Mouse (Mus musculus): ENCODE data around the gene Gabrb3. TPM values are rescaled to one million over a fixed set of nuclear protein-coding genes. Genes with fewer than 3 reads are reported as not detected.

Gabrb3 gene
- not detected in 2 replicates for polyA plus RNA-seq (2012; ENCODE audit: insufficient read depth, low replicate concordance)

DNA sequence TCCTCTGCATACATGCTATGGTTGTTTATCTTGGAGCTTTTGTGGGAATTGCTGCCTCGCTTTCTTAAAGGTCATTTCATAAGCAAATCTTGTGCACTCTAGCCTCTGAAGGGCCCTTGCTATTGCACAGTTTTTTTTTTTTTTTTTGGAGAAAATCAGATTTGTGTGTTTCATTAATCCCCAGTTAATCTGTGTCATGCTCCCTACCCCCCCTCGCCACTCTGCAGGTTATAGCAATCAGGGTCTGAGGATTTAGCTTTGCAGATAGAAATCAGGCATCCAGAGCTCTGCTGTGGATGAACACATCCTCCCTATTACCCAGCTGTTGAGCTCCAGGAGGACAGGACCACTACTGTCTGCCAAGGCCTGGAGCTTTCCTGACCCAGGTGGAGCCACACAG is at the start of gene Gabrb3:
Gene Gabrb3 (plus strand): TSS at position 301 of the 400 bp plus-strand sequence.
- no peaks in the 10 kb centered on the region for H3K27me3 ChIP-seq (replicated peaks)
- TF ChIP-seq FLI1 (IDR thresholded peaks at IDR 0.05; ENCODE audit: low read length) (no peak), GATA1 (IDR thresholded peaks at IDR 0.05; ENCODE audit: borderline replicate concordance, low read length) (no peak)
- H3K4me3 ChIP-seq (replicated peaks), result no peak within 1 kb of the TSS
- H3K4me1 ChIP-seq, result no peaks in the 10 kb centered on the region
- H3K9me3 ChIP-seq, result peaks cover 6% of the 10 kb centered on the region; the same call in 1 of the 2 replicates
- no peaks in the 10 kb centered on the region for H3K36me3 ChIP-seq (replicated peaks; ENCODE audit: low read length)

DNA sequence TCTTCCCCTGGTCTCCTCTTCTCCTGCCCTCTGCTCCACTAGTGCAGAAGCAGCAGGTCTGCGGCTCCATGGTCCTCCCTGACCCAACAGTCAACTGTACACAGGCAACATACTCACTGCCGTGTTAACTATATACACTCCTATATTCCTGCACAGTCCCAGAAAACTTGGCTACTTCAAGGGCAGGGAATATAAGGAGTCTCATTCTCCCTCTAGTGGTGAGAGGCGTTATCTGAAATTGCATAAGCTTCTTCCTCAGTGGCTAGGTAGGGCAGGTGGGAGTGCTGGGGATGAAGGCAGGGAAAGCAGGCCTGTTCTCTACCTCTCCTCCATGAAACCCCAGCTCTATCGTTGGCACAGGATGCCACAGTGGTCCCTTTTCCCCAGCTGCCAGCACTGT is 35.4 kb upstream of the Gabrb3 start:
- Histone ChIP-seq H3K36me3 (replicated peaks; ENCODE audit: low read length) (no peaks in the 10 kb centered on the region), H3K4me1 (no peaks in the 10 kb centered on the region), H3K4me3 (replicated peaks) (no peak overlapping the region), H3K27me3 (replicated peaks) (peaks cover 19% of the 10 kb centered on the region), H3K9me3 (peaks cover 2% of the 10 kb centered on the region; the same call in 1 of the 2 replicates)
- TF ChIP-seq GATA1 (IDR thresholded peaks at IDR 0.05; ENCODE audit: borderline replicate concordance, low read length) (no peak), FLI1 (IDR thresholded peaks at IDR 0.05; ENCODE audit: low read length) (no peak)

DNA sequence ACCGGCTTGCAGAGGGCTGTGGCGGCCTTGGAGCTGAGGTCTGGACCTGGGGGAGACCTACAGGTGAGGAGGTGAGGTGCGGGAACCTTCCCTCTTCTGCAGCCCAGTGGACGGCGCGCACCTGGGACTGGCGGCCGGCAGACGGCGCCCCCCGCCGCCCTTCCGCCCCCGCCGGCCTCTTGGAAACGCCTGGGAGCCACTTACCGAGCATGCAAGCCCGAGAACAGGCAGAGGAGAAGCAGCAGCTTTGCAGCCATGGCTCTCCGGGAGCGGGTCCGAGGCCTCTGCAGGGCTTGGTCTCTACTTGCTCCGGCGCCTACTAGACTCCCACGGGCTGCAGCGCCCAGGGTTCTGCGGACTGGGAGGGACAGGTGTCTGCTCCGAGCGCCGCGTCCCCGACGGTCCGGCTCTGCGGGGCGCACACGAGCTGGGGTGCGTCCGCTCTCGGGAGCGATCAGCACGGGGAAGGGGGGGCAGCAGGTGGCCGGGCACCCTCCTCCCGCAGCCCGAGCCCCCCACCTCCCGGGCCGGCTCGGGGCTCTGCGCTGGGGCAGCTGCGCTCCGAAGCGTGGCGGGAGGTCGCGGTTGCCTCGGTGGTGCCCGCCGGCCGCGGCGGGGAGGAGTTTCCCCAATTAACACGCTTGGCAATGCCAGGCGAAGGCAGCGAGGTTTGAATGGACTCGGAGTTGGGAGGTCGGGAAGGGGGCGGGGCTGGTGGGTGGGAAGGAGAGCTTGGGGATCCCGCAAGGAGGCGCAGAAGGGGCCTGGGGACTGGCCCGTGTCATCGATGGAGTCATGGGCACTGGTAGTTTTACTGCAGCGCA is 32.8 kb upstream of the Gabrb3 start, which contains the start of gene Gabrg3:
Gene Gabrg3 (minus strand): TSS at position 672 of the 824 bp plus-strand sequence.
- peak within 1 kb of the TSS; percentile 56 for H3K4me3 ChIP-seq (replicated peaks)
- no peaks in the 10 kb centered on the region for H3K36me3 ChIP-seq (replicated peaks; ENCODE audit: low read length)
- TF ChIP-seq GATA1 (IDR thresholded peaks at IDR 0.05; ENCODE audit: borderline replicate concordance, low read length) (no peak), FLI1 (IDR thresholded peaks at IDR 0.05; ENCODE audit: low read length) (no peak)
- H3K4me1 ChIP-seq, result no peaks in the 10 kb centered on the region
- peaks cover 19% of the 10 kb centered on the region for H3K27me3 ChIP-seq (replicated peaks)
- H3K9me3 ChIP-seq, result peaks cover 2% of the 10 kb centered on the region; the same call in 1 of the 2 replicates

DNA sequence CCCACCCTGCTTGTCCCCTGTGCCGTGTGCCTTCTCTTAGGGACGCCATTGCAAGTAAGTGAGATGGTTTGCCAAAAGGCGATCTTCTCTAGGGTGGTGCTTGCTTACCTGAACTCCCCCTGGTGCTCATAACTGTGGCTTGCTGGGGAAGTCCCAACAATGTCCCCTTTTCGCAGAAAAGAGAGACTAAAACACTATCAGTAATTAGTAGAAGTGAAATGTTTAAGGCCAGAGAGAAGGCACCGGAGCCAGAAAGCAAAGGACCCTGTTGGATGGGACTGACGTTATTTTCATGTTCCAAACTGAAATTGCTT is 32.2 kb upstream of the Gabrb3 start:
- TF ChIP-seq FLI1 (IDR thresholded peaks at IDR 0.05; ENCODE audit: low read length) (no peak), GATA1 (IDR thresholded peaks at IDR 0.05; ENCODE audit: borderline replicate concordance, low read length) (no peak)
- no peaks in the 10 kb centered on the region for H3K4me1 ChIP-seq
- H3K27me3 ChIP-seq (replicated peaks), result peaks cover 19% of the 10 kb centered on the region
- no peaks in the 10 kb centered on the region for H3K36me3 ChIP-seq (replicated peaks; ENCODE audit: low read length)
- peak overlapping the region; percentile 56 for H3K4me3 ChIP-seq (replicated peaks)
- peaks cover 2% of the 10 kb centered on the region; the same call in 1 of the 2 replicates for H3K9me3 ChIP-seq

DNA sequence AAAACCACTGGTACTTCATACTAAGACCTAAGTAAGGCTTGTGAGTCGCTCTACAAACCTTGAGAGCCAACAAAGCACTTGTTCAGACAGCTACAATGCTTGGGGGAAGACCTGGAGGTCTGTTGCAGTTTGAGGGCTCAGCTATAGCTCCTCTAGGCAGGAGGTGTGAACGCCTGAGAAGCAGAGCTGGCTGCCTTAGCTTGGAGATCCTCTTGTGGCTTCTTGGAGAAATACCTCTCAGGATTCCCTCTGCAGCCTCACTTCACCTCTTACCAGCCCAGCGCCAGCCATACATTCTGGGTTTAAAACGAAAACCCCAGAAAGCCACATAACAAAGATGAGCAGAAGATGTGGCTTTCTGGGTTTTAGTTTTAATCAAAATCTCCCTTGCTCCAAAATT is 29.4 kb upstream of the Gabrb3 start:
- H3K36me3 ChIP-seq (replicated peaks; ENCODE audit: low read length), result no peaks in the 10 kb centered on the region
- peaks cover 2% of the 10 kb centered on the region; the same call in 1 of the 2 replicates for H3K9me3 ChIP-seq
- no peaks in the 10 kb centered on the region for H3K4me1 ChIP-seq
- TF ChIP-seq FLI1 (IDR thresholded peaks at IDR 0.05; ENCODE audit: low read length), result no peak
- no peak for TF ChIP-seq GATA1 (IDR thresholded peaks at IDR 0.05; ENCODE audit: borderline replicate concordance, low read length)
- peaks cover 19% of the 10 kb centered on the region for H3K27me3 ChIP-seq (replicated peaks)
- no peak overlapping the region for H3K4me3 ChIP-seq (replicated peaks)

DNA sequence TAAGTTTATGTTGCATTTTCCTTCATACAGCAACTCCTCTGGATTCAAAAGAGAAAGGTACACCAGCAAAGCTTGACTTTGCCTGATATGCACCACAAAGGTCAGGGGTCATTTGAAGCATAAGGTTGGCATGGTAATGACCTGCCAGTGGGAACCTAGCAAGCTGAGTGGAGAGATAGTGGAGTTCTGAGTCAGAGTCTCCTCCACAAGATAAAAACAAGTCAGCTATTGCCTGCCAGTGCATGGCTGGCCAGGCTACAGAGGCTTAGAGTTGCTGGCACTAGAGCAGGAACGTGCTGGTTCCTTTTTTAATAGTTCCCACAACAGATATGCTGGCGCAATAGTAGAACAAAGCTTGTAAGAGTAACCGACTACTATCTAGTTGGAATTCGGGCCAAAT is 25.9 kb upstream of the Gabrb3 start:
- no peaks in the 10 kb centered on the region for H3K36me3 ChIP-seq (replicated peaks; ENCODE audit: low read length)
- TF ChIP-seq FLI1 (IDR thresholded peaks at IDR 0.05; ENCODE audit: low read length) (no peak), GATA1 (IDR thresholded peaks at IDR 0.05; ENCODE audit: borderline replicate concordance, low read length) (no peak)
- H3K9me3 ChIP-seq, result no peaks in the 10 kb centered on the region
- H3K4me3 ChIP-seq (replicated peaks), result no peak overlapping the region
- H3K4me1 ChIP-seq, result no peaks in the 10 kb centered on the region
- H3K27me3 ChIP-seq (replicated peaks), result no peaks in the 10 kb centered on the region

DNA sequence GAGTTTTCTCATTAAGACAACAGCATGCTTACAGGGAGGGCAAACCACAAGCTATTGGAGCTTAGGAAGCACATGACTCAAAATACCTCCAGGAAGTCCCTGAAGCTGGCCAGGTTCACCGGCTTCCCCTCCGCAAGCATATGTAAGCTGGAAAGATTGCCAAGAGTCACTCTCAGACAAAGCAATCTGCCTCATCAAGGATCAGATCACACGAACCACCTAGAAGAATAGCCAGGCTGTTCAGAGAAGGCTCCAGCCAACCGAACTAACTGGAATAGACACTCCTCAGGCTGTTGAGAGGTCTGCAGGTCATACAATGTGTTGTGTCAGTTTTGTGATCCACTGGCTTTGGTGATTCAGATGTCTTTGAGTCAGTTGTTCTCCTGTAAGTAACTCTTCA is 8.3 kb upstream of the Gabrb3 start:
- TF ChIP-seq FLI1 (IDR thresholded peaks at IDR 0.05; ENCODE audit: low read length) (no peak), GATA1 (IDR thresholded peaks at IDR 0.05; ENCODE audit: borderline replicate concordance, low read length) (no peak)
- Histone ChIP-seq H3K27me3 (replicated peaks) (no peaks in the 10 kb centered on the region), H3K4me1 (no peaks in the 10 kb centered on the region), H3K9me3 (peaks cover 31% of the 10 kb centered on the region), H3K36me3 (replicated peaks; ENCODE audit: low read length) (no peaks in the 10 kb centered on the region), H3K4me3 (replicated peaks) (no peak overlapping the region)

DNA sequence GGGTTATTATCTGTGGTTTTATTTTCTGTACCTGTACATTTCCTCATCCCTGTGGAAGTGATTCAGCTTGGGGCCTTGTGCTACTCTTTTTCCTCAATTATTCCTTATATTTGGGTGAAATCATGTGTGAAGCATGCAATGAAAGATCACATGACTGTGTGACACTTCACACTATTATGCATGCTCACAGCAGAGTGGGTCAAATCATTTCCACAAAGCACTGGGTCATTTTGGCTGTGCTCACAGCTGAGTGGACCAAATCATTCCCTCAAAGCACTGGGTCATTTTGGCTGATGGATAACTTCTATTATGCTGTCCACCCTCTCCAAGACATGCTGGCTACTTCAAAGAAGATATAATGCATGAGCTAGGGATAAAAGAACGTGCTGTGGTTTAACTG is 6.6 kb upstream of the Gabrb3 start:
- Histone ChIP-seq H3K36me3 (replicated peaks; ENCODE audit: low read length) (no peaks in the 10 kb centered on the region), H3K4me1 (no peaks in the 10 kb centered on the region), H3K9me3 (peaks cover 28% of the 10 kb centered on the region), H3K4me3 (replicated peaks) (no peak overlapping the region), H3K27me3 (replicated peaks) (no peaks in the 10 kb centered on the region)
- TF ChIP-seq FLI1 (IDR thresholded peaks at IDR 0.05; ENCODE audit: low read length) (no peak), GATA1 (IDR thresholded peaks at IDR 0.05; ENCODE audit: borderline replicate concordance, low read length) (no peak)

DNA sequence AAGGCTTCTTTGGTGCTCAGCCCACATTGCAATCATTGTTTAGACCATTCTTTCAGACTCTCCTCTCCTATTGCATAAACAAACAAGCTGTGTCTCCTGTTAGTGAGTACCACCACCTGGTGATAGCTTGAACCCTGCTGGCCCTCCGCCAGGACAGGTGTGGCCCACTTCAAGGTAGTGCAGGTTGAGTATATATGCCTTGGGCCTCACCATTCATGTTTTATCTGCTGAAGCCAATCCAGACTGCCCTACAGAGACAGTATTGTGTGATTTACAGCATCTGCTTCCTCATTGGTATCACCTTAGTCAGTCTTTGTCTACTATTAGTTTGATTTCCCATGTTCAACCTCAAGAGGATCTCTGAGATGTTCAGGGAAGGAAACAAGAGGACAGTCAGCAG is 1.6 kb downstream of the Gabrb3 start:
- Histone ChIP-seq H3K27me3 (replicated peaks) (no peaks in the 10 kb centered on the region), H3K9me3 (peaks cover 6% of the 10 kb centered on the region; the same call in 1 of the 2 replicates), H3K4me1 (no peaks in the 10 kb centered on the region), H3K36me3 (replicated peaks; ENCODE audit: low read length) (no peaks in the 10 kb centered on the region), H3K4me3 (replicated peaks) (no peak overlapping the region)
- TF ChIP-seq GATA1 (IDR thresholded peaks at IDR 0.05; ENCODE audit: borderline replicate concordance, low read length) (no peak), FLI1 (IDR thresholded peaks at IDR 0.05; ENCODE audit: low read length) (no peak)

DNA sequence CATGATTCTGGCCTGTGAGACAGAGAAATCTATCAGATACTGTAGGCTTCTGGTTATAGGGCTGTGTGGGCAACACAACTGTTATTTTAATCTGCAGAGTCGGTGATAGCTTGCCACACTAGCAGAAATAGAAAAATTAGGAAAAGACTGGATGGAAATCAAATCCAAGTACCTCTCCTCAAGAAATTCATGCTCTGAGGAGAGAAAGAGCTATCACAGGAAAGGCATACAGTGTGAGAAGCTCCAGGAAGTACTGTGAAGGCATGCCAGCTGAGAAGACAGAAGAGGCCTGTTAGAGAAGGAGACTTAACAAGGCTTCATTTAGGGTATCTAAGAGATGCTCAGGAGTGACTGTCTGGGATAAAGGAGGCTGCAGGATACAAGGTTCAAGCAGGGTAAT is 3.2 kb downstream of the Gabrb3 start:
- no peak overlapping the region for H3K4me3 ChIP-seq (replicated peaks)
- H3K9me3 ChIP-seq, result peaks cover 6% of the 10 kb centered on the region; the same call in 1 of the 2 replicates
- H3K4me1 ChIP-seq, result no peaks in the 10 kb centered on the region
- no peaks in the 10 kb centered on the region for H3K36me3 ChIP-seq (replicated peaks; ENCODE audit: low read length)
- no peak for TF ChIP-seq GATA1 (IDR thresholded peaks at IDR 0.05; ENCODE audit: borderline replicate concordance, low read length)
- no peak for TF ChIP-seq FLI1 (IDR thresholded peaks at IDR 0.05; ENCODE audit: low read length)
- no peaks in the 10 kb centered on the region for H3K27me3 ChIP-seq (replicated peaks)

All from megakaryocyte, embryonic 14.5 days (primary cell).